Mouse (Mus musculus) embryonic facial prominence, embryonic 13.5 days (tissue): Measurements from ENCODE around the gene Mlec. TPM values are rescaled to one million over a fixed set of nuclear protein-coding genes. Genes with fewer than 3 reads are reported as not detected.
A peak's percentile ranks its signal among the peaks of the same experiment; 100 is the strongest.

Source experiments
- ATAC-seq: fragments of 200-750 bp; cut with Nextera tagmentation; 2 replicates; pipeline ENCODE4 v1.8.0; 2017; ENCODE audit warnings: low read depth; ENCODE audit not compliant: insufficient number of reproducible peaks, insufficient read depth, low FRiP score, low TSS enrichment
- H3K27ac ChIP-seq: fragments of 300-500 bp; sonication (generic); 2 replicates; pipeline ENCODE4 v1.5.1; 2015; ENCODE audit warnings: moderate library complexity, mild to moderate bottlenecking, inconsistent platforms
- H3K27me3 ChIP-seq: fragments of 300-500 bp; sonication (generic); 2 replicates; pipeline ENCODE4 v1.6.1; 2015; ENCODE audit warnings: mild to moderate bottlenecking, inconsistent platforms
- H3K36me3 ChIP-seq: fragments of 300-500 bp; sonication (generic); 2 replicates; pipeline ENCODE4 v1.6.1; 2015; ENCODE audit warnings: mild to moderate bottlenecking, inconsistent platforms
- H3K4me1 ChIP-seq: fragments of 300-500 bp; sonication (generic); 2 replicates; pipeline ENCODE4 v1.6.1; 2015; ENCODE audit warnings: inconsistent platforms
- H3K4me2 ChIP-seq: fragments of 300-500 bp; sonication (generic); 2 replicates; pipeline ENCODE4 v1.6.1; 2015; ENCODE audit warnings: moderate library complexity, mild to moderate bottlenecking, inconsistent platforms
- H3K4me3 ChIP-seq: fragments of 300-500 bp; sonication (generic); 2 replicates; pipeline ENCODE4 v1.5.1; 2015; ENCODE audit warnings: mild to moderate bottlenecking, inconsistent platforms
- H3K9ac ChIP-seq: fragments of 300-500 bp; sonication (generic); 2 replicates; pipeline ENCODE4 v1.6.1; 2015; ENCODE audit warnings: mild to moderate bottlenecking, inconsistent platforms
- H3K9me3 ChIP-seq: fragments of 300-500 bp; sonication (generic); 2 replicates; pipeline ENCODE4 v1.6.1; 2016; ENCODE audit warnings: inconsistent platforms
- WGBS: fragments of 180-500 bp; shearing (Covaris S2); methylation state at CpG from one replicate; pipeline ENCODE4 v1.1.7; 2015; ENCODE audit warnings: mixed read lengths; 5-methylcytosine and 5-hydroxymethylcytosine counted together
- polyA plus RNA-seq: library from polyadenylated mRNA; unstranded; fragments of >200 nt; fragmentation: Nextera tagmentation; extraction: Ambion mirVana; gene quantifications from 2 replicates; pipeline ENCODE4 v1.2.1, GENCODE M21; 2015

Gene Mlec
- polyA plus RNA-seq, 1 experiment from 2014 or later, result 73.4 TPM

DNA sequence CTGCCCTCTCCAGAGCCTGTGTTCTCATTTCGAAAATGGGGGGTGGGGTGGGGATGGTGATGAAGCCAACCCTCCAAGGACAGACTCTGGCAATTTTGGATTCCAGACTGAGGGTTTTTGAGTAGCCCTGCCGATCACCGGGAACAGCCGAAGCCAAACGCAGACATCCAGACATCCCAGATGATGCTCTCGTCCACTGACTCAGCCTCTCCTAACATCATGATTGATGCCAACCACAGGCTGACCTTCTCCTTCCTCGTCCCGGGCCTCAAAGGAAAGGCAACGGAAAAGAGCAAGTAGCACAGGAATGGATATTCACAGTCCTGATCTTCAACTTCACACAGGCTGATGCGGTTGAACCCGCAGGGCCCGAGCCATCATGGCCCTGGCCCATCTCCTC, 32.1 kb upstream of the Mlec start:
- WGBS, result 71% methylated on average over 12 of the region's 12 CpGs
- no peak overlapping the region for H3K4me3 ChIP-seq
- no peaks in the 10 kb centered on the region for H3K9me3 ChIP-seq
- peaks cover 86% of the 10 kb centered on the region for H3K27me3 ChIP-seq
- no peak overlapping the region for H3K4me2 ChIP-seq
- H3K4me1 ChIP-seq, result peaks cover 53% of the 10 kb centered on the region
- no peak for ATAC-seq
- no peak overlapping the region for H3K9ac ChIP-seq
- H3K36me3 ChIP-seq, result no peaks in the 10 kb centered on the region
- H3K27ac ChIP-seq, result no peak overlapping the region

DNA sequence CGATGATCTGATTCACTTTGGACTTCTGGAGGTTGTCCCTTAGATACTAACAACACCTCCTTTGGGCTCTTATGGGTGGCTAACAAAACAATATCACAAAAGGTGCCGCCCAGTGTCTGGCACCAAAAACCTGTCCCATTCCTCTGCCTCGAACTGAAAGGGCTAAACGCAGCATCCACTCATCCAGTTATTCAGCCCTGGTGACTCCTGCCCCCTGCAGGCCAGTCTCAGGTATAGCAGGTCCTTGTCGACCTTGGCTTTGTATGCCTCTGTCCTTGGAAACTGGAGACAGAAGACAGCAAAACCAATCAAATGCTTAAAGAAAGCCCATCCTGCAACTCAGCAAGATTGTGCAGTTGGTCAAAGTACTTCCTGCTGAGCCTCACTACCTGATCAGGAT, 30.8 kb upstream of the Mlec start:
- H3K36me3 ChIP-seq, result no peaks in the 10 kb centered on the region
- H3K9ac ChIP-seq, result no peak overlapping the region
- no peak overlapping the region for H3K4me3 ChIP-seq
- H3K4me1 ChIP-seq, result peaks cover 52% of the 10 kb centered on the region
- H3K27me3 ChIP-seq, result peaks cover 76% of the 10 kb centered on the region
- no peak overlapping the region for H3K4me2 ChIP-seq
- 46% methylated on average over 5 of the region's 5 CpGs for WGBS
- no peak overlapping the region for H3K27ac ChIP-seq
- ATAC-seq, result no peak
- H3K9me3 ChIP-seq, result no peaks in the 10 kb centered on the region

DNA sequence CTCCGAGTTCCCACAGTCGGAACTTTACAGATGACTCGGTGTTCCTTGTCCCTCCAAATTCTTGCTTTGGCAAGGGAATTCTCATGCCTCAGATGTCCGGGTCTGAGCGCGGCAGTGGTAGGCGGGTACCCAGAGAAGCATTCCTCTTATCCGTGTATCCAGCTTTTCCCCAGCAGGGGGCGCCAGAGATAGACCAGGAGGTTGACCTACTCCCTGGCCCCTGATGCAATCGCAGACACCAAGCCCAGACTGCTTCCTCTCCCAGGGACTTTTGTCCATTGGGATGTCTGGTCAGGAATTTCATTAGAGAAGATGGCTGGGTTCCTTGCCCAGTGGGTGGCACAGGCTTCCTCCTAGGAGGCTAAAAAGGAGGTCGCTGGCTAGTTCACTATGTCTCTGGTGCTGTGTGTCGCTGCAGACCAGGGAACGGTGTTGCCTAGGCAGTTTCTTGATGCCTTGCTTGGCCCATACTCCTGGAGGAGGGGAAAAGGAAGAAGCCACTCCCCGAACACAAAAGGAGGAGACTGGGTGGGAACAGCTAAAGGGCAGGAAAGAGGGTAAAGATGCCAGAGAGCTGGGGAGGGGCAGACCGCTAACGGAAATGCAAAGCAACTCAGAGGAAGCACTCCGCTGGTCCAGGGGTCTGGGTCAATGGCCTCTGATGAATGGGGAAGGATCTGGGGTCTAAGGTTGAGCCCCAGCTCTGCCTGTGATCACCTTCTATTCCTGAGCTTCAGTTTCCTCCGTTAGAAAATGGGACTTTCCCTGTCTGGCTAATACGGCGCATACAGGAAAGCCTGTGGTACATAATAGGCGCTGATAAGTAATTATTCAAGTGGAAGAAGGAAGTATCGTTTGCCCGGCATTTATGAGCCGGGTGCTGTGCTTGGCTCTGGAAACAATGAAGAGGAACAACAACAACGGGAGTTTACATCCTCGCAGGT, 29.5 kb upstream of the Mlec start:
- H3K27ac ChIP-seq, result no peak overlapping the region
- H3K9ac ChIP-seq, result peak overlapping the region; percentile 36; the same call in 1 of the 2 replicates
- WGBS, result 12% methylated on average over 26 of the region's 26 CpGs
- H3K9me3 ChIP-seq, result no peaks in the 10 kb centered on the region
- no peak; the same call in 1 of the 2 replicates for ATAC-seq
- H3K4me3 ChIP-seq, result peak overlapping the region; percentile 19
- peaks cover 42% of the 10 kb centered on the region for H3K4me1 ChIP-seq
- no peaks in the 10 kb centered on the region for H3K36me3 ChIP-seq
- H3K27me3 ChIP-seq, result peaks cover 62% of the 10 kb centered on the region
- H3K4me2 ChIP-seq, result peak overlapping the region; percentile 47

DNA sequence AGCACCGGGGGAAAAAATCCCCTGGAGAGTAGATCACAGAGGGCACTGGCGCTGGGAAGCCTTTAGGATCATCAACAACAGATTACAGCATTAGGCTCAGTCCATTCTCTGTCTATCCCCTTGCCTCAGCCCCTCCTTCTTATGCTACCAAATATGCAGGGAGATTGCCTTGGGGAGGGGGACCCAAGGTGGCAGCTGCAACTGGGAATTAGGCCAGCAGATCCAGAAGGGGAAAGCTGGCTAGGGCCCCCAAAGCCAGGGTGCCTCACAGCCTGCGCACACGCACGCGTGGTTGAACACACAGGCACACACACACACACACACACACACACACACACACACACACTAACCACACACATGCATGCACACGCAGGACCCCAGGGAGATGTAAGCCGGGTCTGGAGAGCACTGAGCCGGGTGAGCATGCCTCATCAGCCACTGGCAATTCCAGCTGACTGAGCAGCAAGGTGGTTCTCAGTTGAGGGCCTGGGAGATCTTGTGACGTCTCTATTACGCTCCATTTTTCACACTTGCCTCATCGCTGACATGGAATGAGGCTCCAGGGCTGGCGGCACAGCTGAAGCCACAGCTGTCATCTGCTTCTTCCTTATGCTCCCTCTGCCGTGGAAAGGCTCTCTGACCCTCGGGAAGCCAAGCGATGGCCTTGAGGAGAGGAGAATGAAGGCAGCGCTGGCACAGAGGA, 28.5 kb upstream of the Mlec start:
- no peaks in the 10 kb centered on the region for H3K36me3 ChIP-seq
- whole genome bisulfite sequencing, result 35% methylated on average over 17 of the region's 17 CpGs
- H3K4me1 ChIP-seq, result peaks cover 40% of the 10 kb centered on the region
- peak overlapping the region; percentile 47 for H3K4me2 ChIP-seq
- no peak for ATAC-seq
- no peak overlapping the region for H3K27ac ChIP-seq
- peaks cover 53% of the 10 kb centered on the region for H3K27me3 ChIP-seq
- H3K9ac ChIP-seq, result peak overlapping the region; percentile 46
- no peaks in the 10 kb centered on the region for H3K9me3 ChIP-seq
- peak overlapping the region; percentile 19 for H3K4me3 ChIP-seq

DNA sequence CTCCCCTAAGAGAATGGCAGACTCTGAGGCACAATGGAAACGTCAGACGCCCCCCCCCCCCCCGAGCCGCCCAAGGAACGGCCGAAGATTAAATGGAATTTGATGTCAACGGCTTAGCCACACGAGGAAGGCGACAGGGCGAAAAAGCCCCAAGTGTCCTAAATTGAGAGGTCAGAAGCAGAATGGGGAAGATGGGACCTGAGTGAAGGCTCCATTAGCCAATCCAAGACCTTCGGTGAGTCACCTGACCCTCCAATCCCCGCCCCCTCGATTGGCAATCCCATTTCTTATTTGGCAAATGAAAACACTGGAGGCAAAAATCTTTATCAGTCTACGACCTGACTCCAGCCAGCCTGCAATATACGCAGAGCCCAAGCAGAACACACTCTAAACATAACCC, 26.7 kb upstream of the Mlec start:
- no peak overlapping the region for H3K4me3 ChIP-seq
- no peak for ATAC-seq
- no peak overlapping the region for H3K9ac ChIP-seq
- peak overlapping the region; percentile 42 for H3K4me2 ChIP-seq
- peaks cover 35% of the 10 kb centered on the region for H3K27me3 ChIP-seq
- H3K27ac ChIP-seq, result no peak overlapping the region
- 19% methylated on average over 15 of the region's 15 CpGs for WGBS
- no peaks in the 10 kb centered on the region for H3K36me3 ChIP-seq
- H3K4me1 ChIP-seq, result peaks cover 43% of the 10 kb centered on the region
- no peaks in the 10 kb centered on the region for H3K9me3 ChIP-seq

DNA sequence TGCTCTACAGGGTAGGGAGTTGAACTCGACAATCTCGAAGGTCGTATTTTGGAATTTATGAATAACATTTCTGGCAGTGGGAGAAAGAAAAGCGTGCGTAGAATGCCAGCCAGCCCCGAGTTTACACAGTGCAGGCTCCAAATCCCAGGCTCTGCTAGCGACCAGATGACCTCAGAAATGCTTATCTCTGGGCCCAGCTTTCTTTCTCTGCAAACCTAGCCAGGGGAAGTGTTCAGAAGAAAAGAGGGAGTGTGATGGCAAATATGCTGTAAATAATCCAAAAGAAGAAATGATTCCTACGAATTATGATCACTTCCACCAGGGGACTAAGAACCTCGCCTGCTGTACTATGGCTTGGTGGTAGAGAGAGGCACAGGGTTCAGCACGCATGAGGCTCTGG, 25.5 kb upstream of the Mlec start:
- Histone ChIP-seq H3K9ac (no peak overlapping the region), H3K9me3 (no peaks in the 10 kb centered on the region), H3K4me3 (no peak overlapping the region), H3K36me3 (no peaks in the 10 kb centered on the region), H3K27me3 (peaks cover 26% of the 10 kb centered on the region), H3K27ac (no peak overlapping the region), H3K4me2 (no peak overlapping the region), H3K4me1 (peaks cover 43% of the 10 kb centered on the region)
- no peak for ATAC-seq
- 79% methylated on average over 10 of the region's 10 CpGs for WGBS

DNA sequence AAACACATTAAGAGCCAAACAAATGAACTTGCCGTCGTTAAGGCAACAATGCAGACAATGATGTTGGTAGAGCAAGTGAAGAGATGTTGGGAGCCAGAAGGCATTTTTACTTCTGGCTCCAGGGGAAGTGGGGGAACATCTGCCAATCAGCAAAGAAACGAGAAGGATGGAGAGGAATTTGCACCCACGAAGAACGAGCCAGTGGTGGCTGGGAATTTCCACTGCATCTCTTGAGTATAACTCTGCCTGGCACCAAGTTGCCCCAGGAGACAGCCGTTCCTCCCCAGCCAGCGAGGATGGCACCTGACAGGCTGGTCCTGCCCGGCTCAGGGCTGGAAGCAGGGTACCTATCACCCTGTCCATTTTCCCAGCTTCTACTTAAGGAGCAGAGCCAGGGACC, 24.9 kb upstream of the Mlec start:
- H3K4me1 ChIP-seq, result peaks cover 45% of the 10 kb centered on the region
- no peaks in the 10 kb centered on the region for H3K36me3 ChIP-seq
- no peak overlapping the region for H3K27ac ChIP-seq
- WGBS, result 73% methylated on average over 8 of the region's 8 CpGs
- H3K9me3 ChIP-seq, result no peaks in the 10 kb centered on the region
- no peak overlapping the region for H3K4me3 ChIP-seq
- H3K27me3 ChIP-seq, result peaks cover 25% of the 10 kb centered on the region
- no peak overlapping the region for H3K9ac ChIP-seq
- no peak for ATAC-seq
- no peak overlapping the region for H3K4me2 ChIP-seq

DNA sequence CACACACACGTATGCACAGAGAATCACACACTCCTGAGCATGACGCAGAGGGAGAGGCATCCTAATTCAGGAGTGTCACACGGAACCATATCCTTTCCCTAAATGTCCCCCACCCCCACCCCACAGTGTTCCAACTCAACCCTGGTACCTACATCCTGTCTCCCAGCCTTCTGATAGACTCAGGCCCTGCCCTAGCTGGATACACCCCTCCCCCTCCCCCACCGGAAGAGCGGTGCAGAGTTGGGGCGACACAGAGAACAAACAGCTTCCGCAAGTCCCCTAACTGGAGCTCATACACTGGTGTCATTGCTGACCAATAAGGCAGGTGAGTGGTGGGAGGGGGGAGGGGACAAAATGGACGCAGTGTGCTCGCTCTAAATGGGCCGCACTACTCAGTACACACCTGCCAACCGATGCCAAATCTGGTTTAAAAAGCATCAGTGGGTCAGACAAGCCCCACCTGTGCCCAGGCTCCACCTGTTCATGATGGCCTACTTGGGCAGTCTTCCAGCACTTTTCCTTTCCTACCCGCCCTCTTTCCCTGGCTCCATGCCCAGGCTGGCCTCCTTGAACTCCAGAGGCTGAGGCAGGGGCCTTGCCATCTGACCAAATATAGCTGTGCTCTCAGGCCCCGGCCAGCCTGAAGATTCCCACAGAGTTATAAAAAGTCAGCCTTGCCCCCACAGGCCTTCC, 23.4 kb upstream of the Mlec start:
- Histone ChIP-seq H3K27me3 (peaks cover 10% of the 10 kb centered on the region), H3K9ac (no peak overlapping the region), H3K9me3 (no peaks in the 10 kb centered on the region), H3K4me3 (no peak overlapping the region), H3K27ac (no peak overlapping the region), H3K36me3 (no peaks in the 10 kb centered on the region), H3K4me1 (peaks cover 30% of the 10 kb centered on the region), H3K4me2 (no peak overlapping the region)
- ATAC-seq, result no peak
- 76% methylated on average over 13 of the region's 13 CpGs for WGBS

DNA sequence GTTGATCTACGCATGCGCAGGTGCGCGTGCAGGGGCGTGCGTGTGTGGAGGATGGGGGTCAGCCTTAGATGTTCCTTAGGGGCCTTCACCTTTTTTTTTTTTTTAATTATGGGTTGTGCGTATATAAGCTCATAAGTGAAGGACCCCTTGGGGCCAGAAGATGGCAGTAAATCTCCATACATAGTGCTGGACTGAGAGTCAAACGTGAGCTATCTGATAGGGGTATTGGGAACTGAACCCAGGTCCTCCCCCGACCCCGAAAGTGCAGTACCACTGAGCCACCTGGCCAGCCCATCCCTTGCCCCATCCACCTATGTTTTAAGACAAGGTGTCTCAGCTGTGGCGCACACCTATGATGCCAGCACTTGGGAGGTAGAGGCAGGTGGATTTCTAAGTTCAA, 21.6 kb upstream of the Mlec start:
- H3K9me3 ChIP-seq, result no peaks in the 10 kb centered on the region
- no peaks in the 10 kb centered on the region for H3K27me3 ChIP-seq
- H3K4me2 ChIP-seq, result no peak overlapping the region
- ATAC-seq, result no peak
- H3K4me3 ChIP-seq, result no peak overlapping the region
- H3K36me3 ChIP-seq, result no peaks in the 10 kb centered on the region
- 88% methylated on average over 11 of the region's 11 CpGs for WGBS
- no peak overlapping the region for H3K27ac ChIP-seq
- H3K9ac ChIP-seq, result no peak overlapping the region
- H3K4me1 ChIP-seq, result peaks cover 19% of the 10 kb centered on the region

DNA sequence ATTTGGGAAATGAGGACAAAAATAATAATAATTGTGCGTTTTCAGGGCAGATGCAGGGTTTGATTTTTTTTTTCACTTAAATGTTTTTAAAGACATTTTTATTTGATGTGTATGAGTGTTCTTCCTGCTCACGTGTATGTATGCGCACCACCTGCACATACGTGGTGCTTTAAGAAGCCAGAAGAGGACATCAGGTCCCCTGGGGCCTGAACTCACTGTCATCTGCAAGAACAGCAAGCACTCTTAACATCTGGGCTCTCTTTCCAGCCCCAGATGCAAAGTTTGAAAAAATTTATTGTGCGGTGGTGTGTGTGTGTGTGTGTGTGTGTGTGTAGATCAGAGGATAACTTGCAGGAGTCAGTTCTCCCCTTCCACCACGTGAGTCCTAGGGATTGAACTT, 19.9 kb upstream of the Mlec start:
- H3K9ac ChIP-seq, result no peak overlapping the region
- 74% methylated on average over 6 of the region's 6 CpGs for WGBS

DNA sequence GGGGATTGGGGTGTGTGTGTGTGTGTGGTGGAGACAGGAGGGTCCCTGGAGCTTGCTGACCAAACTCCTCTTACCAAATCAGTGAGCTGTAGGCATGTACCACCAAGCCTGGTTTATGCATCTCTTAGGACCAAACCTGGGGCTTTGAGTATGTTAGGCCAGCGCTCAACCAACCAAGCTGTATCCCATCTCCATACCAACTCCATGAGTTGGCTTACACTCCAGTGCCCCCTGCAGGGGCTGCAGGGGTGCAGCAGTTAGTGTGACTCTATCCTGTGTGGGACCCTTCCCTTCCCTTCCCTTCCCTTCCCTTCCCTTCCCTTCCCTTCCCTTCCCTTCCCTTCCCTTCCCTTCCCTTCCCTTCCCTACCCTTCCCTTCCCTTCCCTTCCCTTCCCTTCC, 16.6 kb upstream of the Mlec start:
- Histone ChIP-seq H3K9me3 (no peaks in the 10 kb centered on the region), H3K9ac (no peak overlapping the region), H3K4me2 (no peak overlapping the region), H3K4me3 (no peak overlapping the region), H3K36me3 (no peaks in the 10 kb centered on the region), H3K27me3 (no peaks in the 10 kb centered on the region), H3K4me1 (0 out of 2 replicates have a peak, but pooled peaks cover 3% of the 10 kb centered on the region), H3K27ac (no peak overlapping the region)
- 89% methylated on average over 1 of the region's 1 CpGs for WGBS
- ATAC-seq, result no peak

More for the DNA sequence above, 19.9 kb upstream of the Mlec start:
- ATAC-seq, result no peak
- Histone ChIP-seq H3K27ac (no peak overlapping the region), H3K9me3 (no peaks in the 10 kb centered on the region), H3K4me3 (no peak overlapping the region), H3K36me3 (no peaks in the 10 kb centered on the region), H3K27me3 (no peaks in the 10 kb centered on the region), H3K4me1 (peaks cover 9% of the 10 kb centered on the region), H3K4me2 (no peak overlapping the region)
